Mouse (Mus musculus) testis, adult 2 months (tissue): ENCODE data around the gene Mcm3ap.

Source experiments
- CTCF ChIP-seq: fragments of 200-500 bp; IDR thresholded peaks from 2 replicates; pipeline ENCODE4 v1.5.1; 2012; ENCODE audit warnings: low read depth, mild to moderate bottlenecking, inconsistent platforms, low read length, moderate library complexity; ENCODE audit not compliant: control insufficient read depth, insufficient read depth, insufficient replicate concordance
- POLR2A ChIP-seq: fragments of 200-500 bp; IDR thresholded peaks from 2 replicates; pipeline ENCODE4 v1.6.1; 2012; ENCODE audit warnings: low read depth, mild to moderate bottlenecking, inconsistent platforms, low read length, moderate library complexity; ENCODE audit not compliant: control insufficient read depth

GRCm38 (mm10) chr10:76535526-76535925, 66.8 kb downstream of the Mcm3ap start:
- TF ChIP-seq POLR2A: no peak
- TF ChIP-seq CTCF: no peak
